Mouse (Mus musculus) lung, adult 2 months (tissue): ENCODE results near the gene Olfml2b.

Experiments used
- CTCF ChIP-seq: fragments of 200-500 bp; IDR thresholded peaks from 2 replicates; pipeline ENCODE4 v1.5.1; 2011; ENCODE audit warnings: mild to moderate bottlenecking, low read length, control low read depth; ENCODE audit not compliant: insufficient read depth
- POLR2A ChIP-seq: fragments of 200-500 bp; IDR thresholded peaks from 2 replicates; pipeline ENCODE4 v1.6.1; 2011; ENCODE audit warnings: low read depth, mild to moderate bottlenecking, control low read depth, low read length, borderline replicate concordance; ENCODE audit errors: extremely low read depth

- TF ChIP-seq CTCF: no peak
- TF ChIP-seq POLR2A: no peak
Observed at GRCm38 (mm10) chr1:170611631-170612030, 32.7 kb upstream of the Olfml2b start.
